ENCODE assay signal across 20 mouse cellular contexts in the genomic region with DNA sequence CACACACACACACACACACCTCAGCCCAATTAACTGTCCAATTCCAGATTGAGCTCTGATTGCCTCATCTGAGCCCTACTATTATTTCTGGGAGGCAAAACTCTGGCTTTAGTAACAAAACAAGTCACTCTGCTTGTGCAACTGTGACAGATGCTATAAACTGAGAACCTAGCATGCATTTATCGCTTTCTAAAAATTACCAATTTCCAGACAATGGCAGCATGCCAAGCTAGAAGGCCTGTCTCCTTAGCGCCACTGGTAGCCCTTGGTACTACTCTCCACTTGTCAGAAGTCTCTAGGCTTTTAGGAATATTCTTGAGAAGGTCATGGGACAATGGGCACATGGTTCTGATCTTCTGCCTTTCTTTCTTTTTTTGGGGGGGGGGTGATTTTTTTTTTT.
A peak's percentile ranks its signal among the peaks of the same experiment; 100 is the strongest.
DNase-seq lines count a peak whose midpoint lies in the region; ATAC-seq and TF ChIP-seq lines count a peak whose summit lies in the region.
"Had no signal": no experiment of that assay in that cellular context is flagged by ENCODE, and none has a peak within 500 bp of the region (broad histone marks: within the 10 kb centered on the region; RNA-seq: fewer than 3 reads in every experiment).

No protein-coding gene starts in this region.

- H3K27me3 ChIP-seq in lung, embryonic 15.5 days: no peaks in the 10 kb centered on the region
- no peaks in the 10 kb centered on the region for H3K27me3 ChIP-seq in stomach, postnatal 0 days (ENCODE audit: control insufficient read depth, insufficient read depth, low read length)
- H3K27me3 ChIP-seq: embryonic facial prominence, embryonic 12.5 days; heart, embryonic 12.5 days; Patski had no signal

- no peak overlapping the region for H3K4me2 ChIP-seq in lung, embryonic 15.5 days
- no peak overlapping the region for H3K4me2 ChIP-seq in stomach, postnatal 0 days (replicated peaks; ENCODE audit: low read depth)
- H3K4me2 ChIP-seq: embryonic facial prominence, embryonic 12.5 days; heart, embryonic 12.5 days; hindbrain, embryonic 14.5 days had no signal

- no peak for TF ChIP-seq CTCF in stomach, postnatal 0 days (IDR thresholded peaks at IDR 0.05; ENCODE audit: low read depth)

- 58% methylated on average over 2 of the region's 2 CpGs for WGBS in lung, embryonic 15.5 days
- WGBS in stomach, postnatal 0 days: 78% methylated on average over 2 of the region's 2 CpGs

- no peaks in the 10 kb centered on the region for H3K9me3 ChIP-seq in lung, embryonic 15.5 days
- no peaks in the 10 kb centered on the region for H3K9me3 ChIP-seq in stomach, postnatal 0 days (ENCODE audit: control insufficient read depth, low read length)
- H3K9me3 ChIP-seq: embryonic facial prominence, embryonic 12.5 days; heart, embryonic 12.5 days; hindbrain, embryonic 10.5 days had no signal

- no peaks in the 10 kb centered on the region for H3K4me1 ChIP-seq in lung, embryonic 15.5 days
- no peaks in the 10 kb centered on the region for H3K4me1 ChIP-seq in stomach, postnatal 0 days (replicated peaks; ENCODE audit: control insufficient read depth, insufficient read depth)
- H3K4me1 ChIP-seq: embryonic facial prominence, embryonic 12.5 days; heart, embryonic 12.5 days; hindbrain, embryonic 10.5 days had no signal

- peaks cover 16% of the 10 kb centered on the region for H3K36me3 ChIP-seq in lung, embryonic 15.5 days
- H3K36me3 ChIP-seq in stomach, postnatal 0 days (ENCODE audit: control insufficient read depth, insufficient read depth, low read length): no peaks in the 10 kb centered on the region

- H3K27ac ChIP-seq in lung, embryonic 15.5 days: no peak overlapping the region
- H3K27ac ChIP-seq in stomach, postnatal 0 days (replicated peaks): no peak overlapping the region
- H3K27ac ChIP-seq: embryonic facial prominence, embryonic 12.5 days; hindbrain, embryonic 10.5 days; hindbrain, embryonic 14.5 days had no signal

- DNase-seq in cerebellum, postnatal 14 days: peak; percentile 20 to 22
- DNase-seq in lung, postnatal 25 days (ENCODE audit: low spot score): no peak
- peak; percentile 38 for DNase-seq in brain, adult 2 months (ENCODE audit: low read depth, low spot score)
- peak; percentile 30 for DNase-seq in lung, postnatal 14 days
- no peak for DNase-seq in stomach, postnatal 0 days (ENCODE audit: low spot score)
- DNase-seq in spleen, postnatal 14 days (ENCODE audit: low spot score in 2 of 2): no peak
- DNase-seq: adrenal gland, adult 2 months; adrenal gland, postnatal 36 days; cerebellum, adult 2 months; cerebellum, postnatal 25 days; gastrocnemius, postnatal 10 days had no signal

- TF ChIP-seq EP300 in stomach, postnatal 0 days (optimal IDR thresholded peaks at IDR 0.05): no peak

- no peak overlapping the region for H3K9ac ChIP-seq in lung, embryonic 15.5 days
- H3K9ac ChIP-seq in stomach, postnatal 0 days (ENCODE audit: low read length): no peak overlapping the region
- H3K9ac ChIP-seq: embryonic facial prominence, embryonic 12.5 days; heart, embryonic 12.5 days; hindbrain, embryonic 14.5 days had no signal

- no peak overlapping the region for H3K4me3 ChIP-seq in lung, embryonic 15.5 days
- no peak overlapping the region for H3K4me3 ChIP-seq in stomach, postnatal 0 days (ENCODE audit: low read depth, low read length)
- H3K4me3 ChIP-seq: embryonic facial prominence, embryonic 12.5 days; heart, embryonic 12.5 days; hindbrain, embryonic 10.5 days had no signal

- ATAC-seq in cerebellum, adult (ENCODE audit: insufficient number of reproducible peaks, low FRiP score, low TSS enrichment): no peak
- 0 out of 2 replicates have a peak, but pooled peaks have one; percentile 31 for ATAC-seq in lung, embryonic 15.5 days (ENCODE audit: borderline replicate concordance, extremely low read depth, low FRiP score, low TSS enrichment)
- ATAC-seq in stomach, postnatal 0 days (ENCODE audit: low FRiP score, low TSS enrichment): no peak
- ATAC-seq: activated CD4-positive, CD25-positive, alpha-beta regulatory T cell, adult 4 months; forebrain, embryonic 16.5 days; Patski had no signal

Comparison
In these comparisons a context has a peak if more than half of its experiments do, and no peak if none do; other contexts are left out.
1. DNase-seq: peak in cerebellum, postnatal 14 days (2 of 2), brain, adult 2 months (single experiment) and lung, postnatal 14 days (single experiment); none in lung, postnatal 25 days (single experiment), stomach, postnatal 0 days (single experiment) and spleen, postnatal 14 days (0 of 2).